Mouse (Mus musculus): ENCODE results near the gene Pcgf6. TPM values are rescaled to one million over a fixed set of nuclear protein-coding genes. Genes with fewer than 3 reads are reported as not detected.

The Pcgf6 gene
- polyA plus RNA-seq, 1 experiment = 42.6 TPM

DNA sequence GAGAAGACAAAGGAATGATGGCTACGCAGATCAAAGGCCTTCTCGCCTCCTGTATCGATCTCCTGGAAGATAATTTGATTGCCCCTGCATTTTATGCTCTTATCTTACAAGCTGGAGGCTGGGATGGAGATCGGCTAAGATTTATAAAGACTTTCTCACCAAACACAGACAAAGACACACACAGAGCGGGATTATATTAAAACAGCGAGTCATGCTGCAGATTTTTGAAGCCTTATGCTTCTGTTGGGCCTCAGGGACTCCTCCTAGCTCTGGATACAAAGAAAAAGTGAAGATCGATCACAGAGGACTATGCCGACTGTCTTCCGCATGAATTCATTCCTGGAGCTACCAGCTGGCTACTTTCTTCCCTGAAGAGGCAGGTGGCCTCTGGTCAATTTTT lies 20.9 kb downstream of the Pcgf6 start:
- DNase-seq (ENCODE audit: extremely low spot score in 1 of 2, low spot score in 1 of 2) = no peak

- no peak for DNase-seq (ENCODE audit: extremely low spot score in 1 of 2, low spot score in 1 of 2)
These were observed 24.2 kb downstream of the Pcgf6 start for GRCm38 (mm10) chr19:47026513-47026912.

- peak in 1 of 2 experiments; percentile 65 for DNase-seq (ENCODE audit: extremely low spot score in 1 of 2, low spot score in 1 of 2)
These were observed 25.8 kb downstream of the Pcgf6 start for GRCm38 (mm10) chr19:47024954-47025353.

GRCm38 (mm10) chr19:47023546-47023945 lies 27.2 kb downstream of the Pcgf6 start:
- no peak for DNase-seq (ENCODE audit: extremely low spot score in 1 of 2, low spot score in 1 of 2)

GRCm38 (mm10) chr19:47022709-47023108 lies 28.0 kb downstream of the Pcgf6 start:
- DNase-seq (ENCODE audit: extremely low spot score in 1 of 2, low spot score in 1 of 2) = no peak

GRCm38 (mm10) chr19:47019326-47019725 lies 31.4 kb downstream of the Pcgf6 start:
- no peak for DNase-seq (ENCODE audit: extremely low spot score in 1 of 2, low spot score in 1 of 2)

DNA sequence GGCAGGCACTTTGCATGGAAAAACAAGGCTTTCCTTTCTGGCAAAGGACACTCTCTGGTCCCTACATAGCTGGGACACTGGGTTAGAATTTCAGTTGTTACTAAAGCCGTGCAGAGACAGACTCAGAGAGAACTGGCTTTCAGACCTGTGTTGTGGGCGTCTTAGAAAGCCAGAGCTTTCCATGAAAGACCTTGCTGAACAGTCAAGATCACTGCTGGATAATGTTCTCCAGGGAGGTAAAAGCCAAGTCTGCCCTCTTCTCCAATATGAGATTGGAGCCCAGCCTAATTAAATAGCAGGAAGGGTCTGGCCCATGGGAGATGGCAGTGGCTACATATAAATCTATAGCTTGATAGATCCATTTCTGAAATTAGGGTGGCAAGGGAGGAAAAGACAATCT lies 32.4 kb downstream of the Pcgf6 start:
- no peak for DNase-seq (ENCODE audit: extremely low spot score in 1 of 2, low spot score in 1 of 2)

- no peak for DNase-seq (ENCODE audit: extremely low spot score in 1 of 2, low spot score in 1 of 2)
These were observed 32.9 kb downstream of the Pcgf6 start for GRCm38 (mm10) chr19:47017831-47018230.

GRCm38 (mm10) chr19:47016487-47016886 lies 34.2 kb downstream of the Pcgf6 start:
- DNase-seq (ENCODE audit: extremely low spot score in 1 of 2, low spot score in 1 of 2) = peak in 1 of 2 experiments; percentile 51

- DNase-seq (ENCODE audit: extremely low spot score in 1 of 2, low spot score in 1 of 2) = no peak
These were observed 34.7 kb downstream of the Pcgf6 start for GRCm38 (mm10) chr19:47015965-47016364.

GRCm38 (mm10) chr19:47015396-47015795 lies 35.3 kb downstream of the Pcgf6 start:
- peak in 1 of 2 experiments; percentile 28 for DNase-seq (ENCODE audit: extremely low spot score in 1 of 2, low spot score in 1 of 2)

GRCm38 (mm10) chr19:47014447-47015381 lies 36.0 kb downstream of the Pcgf6 start, which contains the start of the genes Ina and Nt5c2:
Gene Ina (plus strand): TSS chr19:47014698.
Gene Nt5c2 (minus strand): TSS chr19:47015153.
- peak in 1 of 2 experiments; percentile 81 for DNase-seq (ENCODE audit: extremely low spot score in 1 of 2, low spot score in 1 of 2)

- DNase-seq (ENCODE audit: extremely low spot score in 1 of 2, low spot score in 1 of 2) = no peak
These were observed 36.6 kb downstream of the Pcgf6 start for GRCm38 (mm10) chr19:47014159-47014446.

GRCm38 (mm10) chr19:47013340-47014158 lies 37.2 kb downstream of the Pcgf6 start:
- DNase-seq (ENCODE audit: extremely low spot score in 1 of 2, low spot score in 1 of 2) = no peak

DNA sequence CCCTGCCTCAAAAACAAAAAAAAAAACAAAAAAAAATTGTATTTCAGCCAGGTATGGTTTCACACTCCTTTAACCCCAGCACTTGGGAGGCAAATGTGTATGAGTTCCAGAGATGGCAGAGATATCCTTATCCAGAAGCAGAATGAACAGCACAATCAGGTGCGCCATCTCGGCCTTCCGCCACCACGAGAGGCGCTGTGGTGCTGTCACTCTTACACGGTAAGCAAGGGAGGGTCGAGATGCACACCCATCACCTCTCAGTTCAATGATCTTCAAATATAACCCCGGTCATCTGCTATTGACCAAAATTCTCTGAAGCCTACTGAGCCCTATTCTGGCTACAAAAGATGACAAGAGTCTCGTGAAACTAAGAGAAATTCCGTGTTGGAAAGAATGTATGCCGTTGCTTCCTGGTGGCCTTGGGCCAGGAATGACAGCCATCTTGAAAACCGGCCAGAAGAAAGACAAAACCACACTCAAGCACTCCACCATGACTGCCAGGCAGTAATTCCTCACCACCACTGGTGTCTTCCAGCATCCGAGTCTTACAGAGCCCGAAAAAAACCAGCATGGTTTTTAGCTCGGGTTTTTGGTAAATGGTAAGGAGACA lies 38.1 kb downstream of the Pcgf6 start:
- DNase-seq (ENCODE audit: extremely low spot score in 1 of 2, low spot score in 1 of 2) = no peak

DNA sequence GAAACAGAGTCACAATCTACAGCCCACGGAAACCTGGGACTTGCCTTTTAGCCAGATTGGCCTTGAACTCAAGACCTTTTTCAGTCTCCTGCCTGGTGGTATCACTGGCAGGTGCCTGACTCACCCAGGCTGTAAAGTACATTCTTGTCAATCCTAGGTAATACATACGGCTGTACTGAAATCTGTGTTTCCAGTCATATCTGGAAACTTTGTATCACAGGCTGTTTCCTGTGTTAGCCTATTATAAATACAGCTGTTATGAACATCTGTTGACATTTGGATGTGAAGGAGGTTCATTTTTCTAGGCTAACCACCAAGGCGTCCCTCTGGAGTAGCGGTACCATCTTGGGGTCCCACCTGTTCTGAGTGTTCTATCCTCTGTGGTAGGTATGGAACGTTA lies 40.8 kb downstream of the Pcgf6 start:
- no peak for DNase-seq (ENCODE audit: extremely low spot score in 1 of 2, low spot score in 1 of 2)

- peak in 1 of 2 experiments; percentile 48 for DNase-seq (ENCODE audit: extremely low spot score in 1 of 2, low spot score in 1 of 2)
These were observed 41.3 kb downstream of the Pcgf6 start for GRCm38 (mm10) chr19:47009420-47009819.

DNA sequence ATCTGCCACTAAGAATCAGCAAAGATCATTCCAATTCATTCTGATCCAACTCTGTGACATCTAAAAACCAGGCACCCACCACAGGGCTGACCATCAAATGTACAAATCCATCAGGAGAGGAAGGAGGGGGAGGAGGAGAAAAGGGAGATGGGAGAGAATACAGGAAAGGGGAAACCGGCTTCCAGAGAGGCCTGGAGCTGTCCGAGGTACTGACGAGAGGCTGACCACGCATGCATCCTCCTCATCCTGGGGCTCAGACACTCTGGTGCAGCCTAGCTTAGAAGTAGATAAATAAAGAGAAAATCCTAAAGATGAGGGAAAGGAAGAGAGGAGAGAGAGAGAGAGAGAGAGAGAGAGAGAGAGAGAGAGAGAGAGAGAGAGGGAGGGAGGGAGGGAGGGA lies 44.4 kb downstream of the Pcgf6 start:
- no peak for DNase-seq (ENCODE audit: extremely low spot score in 1 of 2, low spot score in 1 of 2)

- DNase-seq (ENCODE audit: extremely low spot score in 1 of 2, low spot score in 1 of 2) = no peak
These were observed 44.8 kb downstream of the Pcgf6 start for GRCm38 (mm10) chr19:47005873-47006272.

DNA sequence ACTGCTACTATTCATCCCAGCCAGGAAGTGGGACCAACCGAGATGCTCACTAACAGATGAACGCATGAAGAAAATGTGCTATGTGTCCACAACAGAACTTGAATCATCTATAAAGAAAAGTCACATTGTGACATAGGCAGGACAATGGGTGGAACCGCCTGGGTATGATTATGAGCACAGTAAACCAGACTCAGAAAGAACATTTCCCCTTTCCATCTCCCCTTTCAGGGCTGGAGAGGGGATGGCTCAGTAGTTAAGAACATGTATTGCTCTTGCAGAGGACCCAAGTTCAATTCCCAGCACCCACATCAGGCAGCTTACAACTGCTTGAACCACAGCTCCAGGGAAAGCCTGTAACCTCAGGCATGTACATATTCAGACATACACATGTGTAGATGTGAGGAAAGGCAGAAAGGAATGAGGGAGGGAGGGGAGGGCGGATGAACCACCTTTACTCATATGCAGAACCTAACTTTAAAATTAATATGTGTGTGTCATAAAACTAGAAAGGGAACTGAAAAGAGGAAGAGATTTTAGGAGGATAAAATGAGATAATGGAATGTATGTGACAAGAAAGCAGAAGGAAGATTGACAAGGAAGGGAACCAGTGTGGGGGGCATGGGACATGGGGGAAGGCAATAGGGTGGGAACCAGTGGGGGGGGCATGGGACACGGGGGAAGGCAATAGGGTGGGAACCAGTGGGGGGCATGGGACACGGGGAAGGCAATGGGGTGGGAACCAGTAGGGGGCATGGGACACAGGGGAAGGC lies 46.8 kb downstream of the Pcgf6 start:
- DNase-seq (ENCODE audit: extremely low spot score in 1 of 2, low spot score in 1 of 2) = no peak
